Mouse (Mus musculus) cortical plate, adult 2 months (tissue): ENCODE results near the gene Pex11b.

Source experiments
- CTCF ChIP-seq: fragments of 200-500 bp; IDR thresholded peaks from 2 replicates; pipeline ENCODE4 v1.5.1; 2011; ENCODE audit warnings: mild to moderate bottlenecking, control low read depth, low read length; ENCODE audit not compliant: insufficient read depth; ENCODE audit errors: extremely low read depth
- POLR2A ChIP-seq: fragments of 200-500 bp; IDR thresholded peaks from 2 replicates; pipeline ENCODE4 v1.6.1; 2011; ENCODE audit warnings: mild to moderate bottlenecking, low read length, control low read depth; ENCODE audit not compliant: insufficient read depth; ENCODE audit errors: extremely low read depth

GRCm38 (mm10) chr3:96674442-96674841 is 39.3 kb downstream of the Pex11b start:
- TF ChIP-seq POLR2A: no peak
- no peak for TF ChIP-seq CTCF
